Comparison of ENCODE assay signal across 12 mouse cellular contexts in genomic region chr17:7677796-7678195, GRCm38 (mm10).
"Had no signal": no experiment of that assay in that cellular context is flagged by ENCODE, and none has a peak within 500 bp of the region (broad histone marks: within the 10 kb centered on the region; RNA-seq: fewer than 3 reads in every experiment).

No protein-coding gene starts in this region.

- DNase-seq: retina, postnatal 1 day; right cerebral cortex, adult 18-20 months; right cerebral cortex, postnatal 14 days; right cerebral cortex, postnatal 25 days; right cerebral cortex, postnatal 4 days; spleen, adult 18-20 months; thymus, adult 18-20 months; thymus, adult 2 months; thymus, postnatal 14 days; thymus, postnatal 25 days; thymus, postnatal 36 days; thymus, postnatal 4 days had no signal
